Mouse (Mus musculus): Measurements from ENCODE around the gene Dnah7a. TPM values are rescaled to one million over a fixed set of nuclear protein-coding genes. Genes with fewer than 3 reads are reported as not detected.
"Not testable (repeated sequence)": the region's sequence is repeated elsewhere in the genome, so short reads cannot be mapped to it uniquely, and the experiment has no call there.

Dnah7a gene
- total and polyA plus RNA-seq, 3 experiments: 0.23 to 0.59 TPM; not detected in 1

DNA sequence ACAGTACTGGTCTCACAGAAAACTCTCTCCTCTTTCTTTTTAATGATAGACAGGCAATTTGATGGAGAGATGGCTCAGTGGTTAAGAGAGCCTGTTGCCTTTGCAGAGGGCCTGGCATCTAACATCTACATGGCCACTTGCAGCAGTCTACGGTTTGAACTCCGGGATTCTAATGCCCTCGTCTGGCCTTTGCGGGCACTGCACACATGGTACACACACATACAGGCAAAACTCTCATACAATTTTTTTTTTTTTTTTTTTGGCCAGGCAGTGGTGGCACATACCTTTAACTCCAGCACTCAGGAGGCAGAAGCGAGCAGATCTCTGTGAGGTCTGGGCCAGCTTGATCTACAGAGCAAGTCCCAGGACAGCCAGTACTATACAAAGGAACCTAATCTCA lies 2.4 kb downstream of the Dnah7a start:
- no peak for DNase-seq

DNA sequence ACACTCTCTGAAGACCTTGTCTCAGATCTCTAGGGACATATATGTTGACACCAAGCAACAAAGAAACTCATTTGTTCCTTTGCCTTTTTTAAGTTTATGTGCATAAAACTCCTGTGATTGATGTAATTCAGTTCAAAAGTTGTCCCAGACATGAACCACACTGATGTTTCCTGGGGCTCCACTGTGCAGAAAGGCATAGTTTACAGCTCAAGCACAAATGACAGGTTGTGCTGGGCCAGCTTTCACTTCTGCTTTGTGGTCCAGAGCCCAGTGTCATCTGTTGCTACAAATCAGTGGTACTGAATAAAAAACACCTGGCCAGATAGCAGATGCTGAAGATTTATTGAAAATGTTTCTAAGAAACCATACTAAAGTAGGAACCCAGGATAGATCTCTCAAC lies 42.3 kb downstream of the Dnah7a start:
- not testable (repeated sequence) for DNase-seq

GRCm38 (mm10) chr1:53639865-53640794 lies 66.5 kb downstream of the Dnah7a start:
- DNase-seq: no peak

DNA sequence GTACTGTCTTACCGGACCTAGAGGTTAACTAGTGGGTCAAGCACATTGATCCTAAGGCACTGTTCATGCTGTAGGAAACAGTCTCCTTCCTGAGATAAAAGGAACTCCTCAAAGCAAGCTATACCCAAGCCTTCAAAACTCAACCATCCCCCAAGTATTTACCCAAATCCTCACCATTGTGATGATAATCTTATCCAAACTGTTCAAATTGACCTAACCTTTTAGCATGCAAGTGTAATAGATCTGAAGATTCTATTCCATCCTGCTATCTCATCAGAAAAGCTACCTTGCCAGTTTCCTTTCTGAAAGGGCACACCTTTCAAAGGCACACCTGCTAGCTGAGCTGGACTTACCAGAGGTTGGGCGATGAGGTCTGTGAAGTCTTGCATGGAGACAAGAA lies 70.9 kb downstream of the Dnah7a start:
- not testable (repeated sequence) for DNase-seq

DNA sequence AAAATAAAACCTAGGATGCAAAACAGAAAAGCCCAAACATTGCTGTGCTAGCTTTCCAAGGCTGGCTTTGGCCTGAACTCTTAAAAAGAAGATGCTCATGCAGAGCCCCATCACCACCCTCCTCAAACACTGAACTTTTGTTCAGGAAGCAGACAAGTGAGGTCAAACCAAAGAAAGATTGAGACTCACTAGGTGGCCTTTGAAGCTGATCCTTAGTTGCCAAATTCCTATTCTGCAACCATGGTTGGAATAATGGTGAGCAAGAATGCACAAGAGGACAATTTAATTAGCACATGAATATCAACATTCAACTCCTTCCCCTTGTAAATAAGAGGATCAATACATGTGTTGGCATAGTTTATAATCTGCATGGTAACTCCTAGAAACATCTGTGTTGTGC lies 74.5 kb downstream of the Dnah7a start:
- not testable (repeated sequence) for DNase-seq

GRCm38 (mm10) chr1:53630011-53630410 lies 76.6 kb downstream of the Dnah7a start:
- DNase-seq: no peak

DNA sequence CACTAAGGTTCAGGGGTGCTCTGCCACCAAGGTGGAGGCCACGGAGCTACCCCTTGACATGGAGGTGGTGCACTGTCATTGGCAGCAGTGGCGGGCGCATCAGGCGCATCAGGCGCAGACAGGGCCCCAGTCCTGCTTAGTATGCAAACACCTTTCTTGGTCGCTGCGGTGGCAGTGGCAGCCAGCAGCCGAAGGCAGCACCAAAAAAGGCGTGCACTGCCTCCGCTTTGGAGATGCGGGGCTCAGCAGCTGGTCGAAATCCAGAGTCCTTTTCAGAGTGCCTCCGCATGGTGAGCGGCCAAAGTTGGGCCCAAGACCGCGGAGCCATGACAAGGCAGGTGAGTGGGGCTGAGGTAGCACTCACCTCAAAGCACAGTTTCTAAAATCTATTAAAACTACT lies 93.1 kb downstream of the Dnah7a start:
- DNase-seq: no peak

DNA sequence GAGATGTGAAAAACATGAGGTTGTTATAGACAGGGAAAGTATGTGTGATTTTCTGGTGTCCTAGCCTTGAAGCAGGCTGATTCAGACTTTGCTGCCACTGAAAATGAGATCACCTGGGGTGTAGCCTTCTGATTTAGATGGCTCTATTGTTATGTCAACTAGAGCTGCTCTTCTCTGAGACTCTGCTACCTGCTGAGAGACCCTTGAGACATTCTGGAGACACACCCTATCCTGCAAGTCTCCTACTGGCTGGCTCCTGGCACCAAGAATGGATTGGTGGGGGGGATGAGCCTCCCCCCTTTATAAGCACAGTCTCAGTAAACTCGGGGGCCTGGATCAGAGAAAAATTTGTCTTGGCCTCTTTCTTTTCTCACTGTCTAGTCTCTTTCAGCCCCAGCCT lies 125.3 kb downstream of the Dnah7a start:
- not testable (repeated sequence) for DNase-seq

GRCm38 (mm10) chr1:53557918-53558317 lies 148.7 kb downstream of the Dnah7a start:
- not testable (repeated sequence) for DNase-seq

DNA sequence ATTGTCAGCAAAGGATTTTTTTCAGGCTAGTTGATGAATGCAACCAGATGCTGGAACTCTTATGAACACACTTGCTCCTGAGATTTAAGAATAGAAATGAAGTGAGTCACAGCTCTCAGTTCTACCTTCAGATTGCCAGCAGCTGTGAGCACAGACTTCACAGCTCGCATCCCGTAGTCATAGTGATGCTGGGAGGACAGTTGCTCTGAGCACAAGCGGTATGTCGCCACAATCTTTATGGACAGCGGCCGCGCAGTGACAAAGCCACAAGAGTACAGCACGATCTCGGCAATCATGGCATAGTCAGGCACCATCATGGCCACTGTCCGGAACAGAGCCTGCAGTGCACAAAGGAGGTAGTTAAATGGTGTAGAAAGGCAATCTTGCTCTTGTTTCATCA lies 159.6 kb downstream of the Dnah7a start:
- DNase-seq: not testable (repeated sequence)

DNA sequence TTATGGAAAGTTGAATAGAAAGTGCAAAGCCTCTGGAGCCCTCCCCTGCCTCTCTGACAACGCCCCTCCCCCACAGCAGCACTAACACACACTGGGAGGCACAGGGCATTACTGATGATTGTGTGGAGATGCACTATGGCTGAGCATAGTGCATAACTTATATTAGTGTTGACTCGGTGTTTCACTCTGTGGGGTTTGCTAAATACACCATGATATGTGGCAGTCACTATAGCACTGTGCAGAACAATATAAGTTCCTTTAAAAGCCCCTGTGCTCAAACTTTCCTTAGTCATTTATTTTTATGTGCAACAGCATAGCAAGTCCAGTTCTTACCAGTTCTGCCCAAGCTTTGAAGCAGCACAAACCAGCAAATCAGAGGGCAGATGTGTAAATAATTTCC lies 168.2 kb downstream of the Dnah7a start:
- not testable (repeated sequence) for DNase-seq

GRCm38 (mm10) chr1:53534826-53535225 lies 171.8 kb downstream of the Dnah7a start:
- DNase-seq: not testable (repeated sequence)

DNA sequence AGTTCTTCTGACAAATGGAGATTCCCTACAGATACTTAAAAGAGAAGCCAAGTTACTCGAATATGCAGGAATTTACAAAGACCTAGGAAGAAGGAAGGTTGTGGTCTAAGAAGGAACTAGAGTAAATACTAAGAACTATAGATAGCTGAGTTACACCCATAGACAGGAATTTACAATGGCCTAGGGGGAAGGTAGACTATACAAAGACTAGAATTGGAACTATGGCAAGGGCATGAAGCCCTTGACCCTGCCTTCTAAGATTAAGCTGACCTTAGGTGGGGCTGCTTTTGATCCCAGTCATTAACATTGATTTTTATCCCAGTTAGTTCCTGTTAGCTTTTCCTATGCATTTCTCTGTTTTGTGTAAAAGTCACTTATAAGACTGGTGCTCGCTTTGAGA lies 180.6 kb downstream of the Dnah7a start:
- not testable (repeated sequence) for DNase-seq

GRCm38 (mm10) chr1:53473699-53474098 lies 232.9 kb downstream of the Dnah7a start:
- no peak for DNase-seq

GRCm38 (mm10) chr1:53472084-53472483 lies 234.5 kb downstream of the Dnah7a start:
- not testable (repeated sequence) for DNase-seq

DNA sequence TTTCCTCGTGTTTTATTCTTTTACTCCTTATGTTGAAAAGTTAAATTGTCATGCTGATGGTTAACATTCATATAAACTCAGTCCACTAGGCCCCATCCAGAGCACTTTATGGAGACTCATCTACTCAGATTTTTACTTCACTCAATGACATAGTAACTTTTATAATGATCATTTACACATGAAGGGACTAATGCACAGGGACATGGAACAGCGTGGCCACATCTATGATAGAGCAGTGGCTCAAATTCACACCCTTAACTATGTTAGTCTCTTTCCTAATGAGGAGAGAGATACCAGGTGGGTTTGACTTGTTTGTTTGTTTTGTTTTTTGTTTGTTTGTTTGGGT lies 239.3 kb downstream of the Dnah7a start:
- DNase-seq: no peak

- not testable (repeated sequence) for DNase-seq
Measured at GRCm38 (mm10) chr1:53466524-53467324, 239.9 kb downstream of the Dnah7a start.

- not testable (repeated sequence) for DNase-seq
Measured at GRCm38 (mm10) chr1:53439173-53439572, 267.4 kb downstream of the Dnah7a start.

- not testable (repeated sequence) for DNase-seq
Measured at GRCm38 (mm10) chr1:53432433-53432832, 274.2 kb downstream of the Dnah7a start.

DNA sequence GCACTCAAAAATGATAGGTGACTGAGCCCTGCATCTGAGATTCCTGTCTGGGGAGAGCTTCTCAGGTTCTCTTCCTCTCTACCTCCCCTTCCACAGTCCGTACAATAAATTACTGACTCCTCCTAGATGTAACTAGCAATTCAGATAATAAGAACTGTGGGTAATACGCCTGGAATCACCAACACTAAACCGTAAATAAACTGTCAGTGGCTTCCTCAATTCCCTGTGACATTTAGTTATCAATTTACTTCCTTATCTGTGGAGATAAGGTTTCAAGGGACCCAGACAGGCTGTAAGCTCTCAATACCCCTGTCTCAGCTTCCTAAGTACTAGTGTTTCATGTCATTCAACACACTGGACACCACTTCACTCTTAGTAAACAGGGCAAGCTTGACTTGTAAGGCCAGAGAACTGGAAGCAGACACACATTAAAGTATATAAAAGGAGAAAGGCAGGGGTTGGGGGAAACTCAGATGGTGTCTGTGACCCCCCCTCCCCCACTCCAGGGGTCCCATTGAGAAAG lies 300.7 kb downstream of the Dnah7a start:
- DNase-seq: no peak

- DNase-seq: peak; percentile 19
Measured at GRCm38 (mm10) chr1:53393936-53394760, 312.4 kb downstream of the Dnah7a start.

GRCm38 (mm10) chr1:53388762-53389161 lies 317.8 kb downstream of the Dnah7a start:
- no peak for DNase-seq

Data from adrenal gland, adult 2 months (tissue).